Mouse (Mus musculus) lung, adult 2 months (tissue): Measurements from ENCODE around the gene Slc4a4.

Source experiments
- CTCF ChIP-seq: fragments of 200-500 bp; IDR thresholded peaks from 2 replicates; pipeline ENCODE4 v1.5.1; 2011; ENCODE audit warnings: mild to moderate bottlenecking, low read length, control low read depth; ENCODE audit not compliant: insufficient read depth
- POLR2A ChIP-seq: fragments of 200-500 bp; IDR thresholded peaks from 2 replicates; pipeline ENCODE4 v1.6.1; 2011; ENCODE audit warnings: low read depth, mild to moderate bottlenecking, control low read depth, low read length, borderline replicate concordance; ENCODE audit errors: extremely low read depth

GRCm38 (mm10) chr5:89198501-89198900 lies 311.9 kb downstream of the Slc4a4 start:
- TF ChIP-seq CTCF (no peak), POLR2A (no peak)
